Comparison of ENCODE assay signal across 9 mouse cellular contexts in genomic region chr9:22226846-22227245, GRCm38 (mm10). TPM values are rescaled to one million over a fixed set of nuclear protein-coding genes. Genes with fewer than 3 reads are reported as not detected.
A peak's percentile ranks its signal among the peaks of the same experiment; 100 is the strongest.
DNase-seq lines count a peak whose midpoint lies in the region; ATAC-seq lines count a peak whose summit lies in the region.
"Had no signal": no experiment of that assay in that cellular context is flagged by ENCODE, and none has a peak within 500 bp of the region (broad histone marks: within the 10 kb centered on the region; RNA-seq: fewer than 3 reads in every experiment).

No protein-coding gene starts in this region.

- no peak overlapping the region for H3K4me3 ChIP-seq in forebrain, embryonic 12.5 days (replicated peaks)
- H3K4me3 ChIP-seq: neural tube, embryonic 12.5 days had no signal

- H3K9ac ChIP-seq in forebrain, embryonic 12.5 days: no peak overlapping the region
- H3K9ac ChIP-seq: neural tube, embryonic 12.5 days had no signal

- intact Hi-C loops in heart, postnatal 10 days (cut with DNase I): loop anchor here (5.0 kb wide), 1 partner anchor 80 kb away; the partner anchor contains the start of gene Zfp810

- 96% methylated on average over 15 of the region's 15 CpGs for WGBS in forebrain, embryonic 12.5 days

- H3K4me2 ChIP-seq in forebrain, embryonic 12.5 days: no peak overlapping the region

- no peaks in the 10 kb centered on the region for H3K9me3 ChIP-seq in forebrain, embryonic 12.5 days
- H3K9me3 ChIP-seq: neural tube, embryonic 12.5 days had no signal

- no peaks in the 10 kb centered on the region for H3K36me3 ChIP-seq in forebrain, embryonic 12.5 days (replicated peaks)
- H3K36me3 ChIP-seq: neural tube, embryonic 12.5 days had no signal

- H3K27me3 ChIP-seq in forebrain, embryonic 12.5 days: no peaks in the 10 kb centered on the region
- H3K27me3 ChIP-seq: neural tube, embryonic 12.5 days had no signal

- DNase-seq in adrenal gland, postnatal 14 days: peak; percentile 36
- no peak for DNase-seq in adrenal gland, postnatal 4 days (ENCODE audit: low spot score in 2 of 2)
- peak; percentile 66 for DNase-seq in cerebellum, adult 9-11 months
- DNase-seq in heart, postnatal 10 days: peak; percentile 68 to 76
- DNase-seq in lung, postnatal 10 days: peak; percentile 57
- no peak for DNase-seq in spleen, postnatal 14 days (ENCODE audit: low spot score in 2 of 2)
- no peak for DNase-seq in layer of hippocampus, adult 9-10 months (ENCODE audit: low spot score)

- no peak overlapping the region for H3K27ac ChIP-seq in forebrain, embryonic 12.5 days
- H3K27ac ChIP-seq: neural tube, embryonic 12.5 days had no signal

- H3K4me1 ChIP-seq in forebrain, embryonic 12.5 days: peaks cover 5% of the 10 kb centered on the region; the same call in 1 of the 2 replicates

- ATAC-seq in forebrain, embryonic 12.5 days (ENCODE audit: low FRiP score): no peak

RNA-seq across cellular contexts. Expression of gene Zfp809, which starts 1.3 kb away (rescaled TPM):
- total RNA-seq in adrenal gland, postnatal 14 days (2021): 33.5 and 39.9 TPM in 2 replicates
- total RNA-seq in adrenal gland, postnatal 4 days (2021): 10 to 100 TPM; 36.9 to 39.5 TPM
- 10 to 100 TPM; 26.9 to 35.2 TPM for total RNA-seq in heart, postnatal 10 days (2021)
- polyA plus RNA-seq in forebrain, embryonic 12.5 days (2016; fragmentation: Nextera tagmentation; extraction: Ambion mirVana): 10.1 and 11.3 TPM in 2 replicates

RNA-seq across cellular contexts. Expression of gene Zfp599, which starts 32.8 kb away (rescaled TPM):
- total RNA-seq in adrenal gland, postnatal 14 days (2021): 0.96 and 1.4 TPM in 2 replicates
- total RNA-seq in adrenal gland, postnatal 4 days (2021): 1 to 10 TPM; 2.2 to 3.2 TPM
- total RNA-seq in heart, postnatal 10 days (2021): 1 to 10 TPM in 1 of 2 experiments, under 1 TPM in 1; 0.97 to 1.2 TPM
- polyA plus RNA-seq in forebrain, embryonic 12.5 days (2016; fragmentation: Nextera tagmentation; extraction: Ambion mirVana): 7.7 and 8.3 TPM in 2 replicates

RNA-seq across cellular contexts. Expression of gene Zfp872, which starts 39.0 kb away (rescaled TPM):
- total RNA-seq in adrenal gland, postnatal 14 days (2021): 1.2 and 2.0 TPM in 2 replicates
- total RNA-seq in adrenal gland, postnatal 4 days (2021): 1 to 10 TPM in 1 of 2 experiments, under 1 TPM in 1; 0.90 to 1.5 TPM
- total RNA-seq in heart, postnatal 10 days (2021): under 1 TPM; 0.17 to 0.20 TPM
- 0.10 and 0.31 TPM in 2 replicates for polyA plus RNA-seq in forebrain, embryonic 12.5 days (2016; fragmentation: Nextera tagmentation; extraction: Ambion mirVana)

Comparison
In these comparisons a context has a peak if more than half of its experiments do, and no peak if none do; other contexts are left out.
1. DNase-seq: peak in adrenal gland, postnatal 14 days (single experiment), cerebellum, adult 9-11 months (single experiment), heart, postnatal 10 days (2 of 2) and lung, postnatal 10 days (single experiment); none in adrenal gland, postnatal 4 days (0 of 2), spleen, postnatal 14 days (0 of 2) and layer of hippocampus, adult 9-10 months (single experiment).